Mouse (Mus musculus): ENCODE data around the gene Nmbr. TPM values are rescaled to one million over a fixed set of nuclear protein-coding genes. Genes with fewer than 3 reads are reported as not detected.

Gene Nmbr
- total RNA-seq (2021) = not detected in 2 replicates
- long read RNA-seq, experiment 1 = 0 reads
- long read RNA-seq, experiment 2 = 0 reads

DNA sequence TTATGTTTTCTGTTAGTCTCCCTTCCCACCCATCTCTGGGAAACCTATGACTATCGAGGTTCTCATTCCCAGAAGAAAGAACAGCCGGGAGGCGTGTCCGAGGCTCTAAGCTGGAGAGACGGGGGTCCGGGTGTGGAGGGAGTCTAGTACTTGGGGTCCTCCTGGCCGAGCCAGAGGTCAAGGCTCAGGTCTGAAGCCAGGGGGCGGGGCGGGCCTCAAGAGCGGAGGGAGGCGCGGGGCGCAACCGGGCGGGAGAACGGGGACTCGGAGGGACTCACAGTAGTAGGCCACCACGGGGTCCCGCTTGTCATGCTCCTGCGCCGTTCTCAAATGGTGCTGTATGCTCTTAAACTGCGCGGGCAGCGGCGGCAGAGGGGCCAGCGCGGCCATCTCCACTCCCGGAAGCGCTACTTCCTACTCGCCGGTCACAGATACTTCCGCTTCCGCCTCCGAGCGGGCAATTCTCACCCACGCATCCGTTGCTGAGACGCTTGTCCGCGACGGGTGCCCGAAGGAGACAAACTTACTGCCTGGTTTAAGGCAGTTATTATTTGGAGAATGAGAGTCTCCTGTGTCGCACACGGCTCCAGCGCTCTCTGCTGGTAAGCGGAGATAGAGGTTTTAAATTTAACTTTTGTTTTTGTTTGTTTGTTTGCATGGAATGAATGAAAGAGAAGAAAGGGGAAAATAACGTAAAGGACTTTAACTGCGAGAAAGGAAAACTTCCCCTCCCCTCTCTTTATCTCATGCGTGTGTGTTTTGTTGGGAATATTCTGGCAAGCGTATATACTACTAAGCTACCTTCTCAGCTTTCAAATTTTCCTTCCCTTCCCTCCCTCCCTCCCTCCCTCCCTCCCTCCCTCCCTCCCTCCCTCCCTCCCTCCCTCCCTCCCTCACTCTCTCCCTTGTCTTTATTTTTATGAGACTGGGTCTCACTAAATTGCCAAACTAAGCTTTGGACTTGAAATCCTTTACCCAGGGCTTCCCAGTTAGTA is at the start of gene Nmbr, which contains the start of gene Vta1:
Gene Nmbr, plus strand, starts transcription at position 520 of the 995 bp plus-strand sequence.
Gene Vta1, minus strand, starts transcription at position 489 of the 995 bp plus-strand sequence.
- peak; percentile 99 for DNase-seq

DNA sequence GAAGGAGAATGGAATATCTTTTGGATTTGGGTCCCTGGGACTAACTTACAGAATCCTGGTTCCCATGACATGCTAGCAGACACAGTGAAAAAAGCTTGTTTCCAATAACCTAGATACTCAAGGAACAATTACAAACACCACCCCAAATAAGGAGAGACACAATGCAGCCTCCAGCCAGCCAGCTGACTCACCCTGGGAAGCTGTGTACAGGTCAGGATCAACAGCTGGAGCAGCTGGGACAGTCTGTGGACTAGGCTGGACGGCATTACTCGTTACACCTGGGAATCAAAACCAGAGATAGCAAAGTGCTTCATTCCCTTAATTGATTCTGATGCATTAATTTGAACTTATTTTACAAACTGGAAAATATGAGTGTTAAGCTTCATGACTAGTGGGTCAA is 44.5 kb upstream of the Nmbr start:
- DNase-seq = no peak

DNA sequence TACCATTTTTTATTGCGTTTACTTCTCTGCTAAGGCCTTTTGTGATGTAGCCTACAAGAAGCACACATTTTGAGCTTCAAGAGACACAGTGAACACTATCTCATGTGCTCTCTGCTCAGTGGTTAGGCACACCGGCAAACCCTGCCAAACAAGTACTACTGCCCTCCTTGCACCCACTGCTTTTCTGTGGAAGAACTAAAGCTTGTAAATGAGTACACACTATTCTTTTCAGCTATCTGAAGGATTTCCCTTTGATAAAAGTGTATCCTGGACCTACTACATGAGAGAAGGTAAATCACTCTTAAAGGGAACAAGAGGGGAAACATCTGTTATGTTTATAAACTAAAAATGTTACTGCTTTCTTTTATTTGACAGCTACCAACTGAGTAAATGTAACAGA is 39.2 kb upstream of the Nmbr start:
- no peak for DNase-seq

DNA sequence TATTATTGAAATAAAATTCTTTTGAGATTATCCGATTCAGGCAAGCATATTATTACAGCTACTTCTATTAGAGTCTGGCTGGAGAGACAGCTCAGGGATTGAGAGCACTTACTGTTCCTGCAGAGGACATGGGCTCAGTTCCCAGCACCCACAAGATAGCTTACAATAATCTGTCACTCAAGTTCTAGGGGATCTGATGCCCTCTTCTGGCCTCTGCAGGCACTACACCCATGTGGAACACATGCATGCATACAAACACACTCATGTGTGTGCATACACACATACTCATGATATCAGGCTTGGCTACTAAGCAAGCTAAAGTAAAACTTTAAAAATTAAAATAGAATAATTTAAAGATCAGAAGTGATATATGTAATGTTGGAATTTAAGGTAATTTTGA is 19.7 kb upstream of the Nmbr start:
- DNase-seq = no peak

DNA sequence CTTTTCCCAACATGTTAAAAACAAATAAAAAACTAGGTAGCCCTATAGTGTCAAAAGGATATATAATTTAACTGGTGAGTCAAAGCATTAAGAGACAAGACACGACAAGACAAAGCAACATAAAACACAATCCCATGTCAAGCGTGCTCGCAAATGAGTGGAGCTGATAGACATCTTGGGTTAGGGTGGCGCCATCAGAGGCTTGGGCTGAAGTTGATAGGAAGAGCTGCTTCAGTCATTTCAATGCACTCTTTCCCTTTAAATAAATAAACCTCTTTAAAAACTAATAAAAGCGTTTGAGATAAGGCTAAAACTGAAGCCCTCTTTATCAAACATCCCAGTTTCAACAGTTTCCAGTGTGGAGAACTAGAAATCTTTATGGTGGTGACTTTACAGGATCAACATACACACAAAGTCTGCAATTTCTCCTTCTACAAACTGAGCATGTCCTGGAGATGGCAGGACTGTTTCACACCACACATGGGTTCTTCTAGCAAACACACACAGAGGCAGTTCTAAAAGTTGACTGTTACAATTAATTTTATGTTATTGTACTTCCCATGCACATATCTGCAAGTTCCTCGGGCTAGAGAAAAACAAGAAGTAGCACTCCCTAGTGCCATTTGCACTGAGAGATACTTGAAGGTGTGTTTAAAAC is 16.5 kb upstream of the Nmbr start:
- DNase-seq = no peak

DNA sequence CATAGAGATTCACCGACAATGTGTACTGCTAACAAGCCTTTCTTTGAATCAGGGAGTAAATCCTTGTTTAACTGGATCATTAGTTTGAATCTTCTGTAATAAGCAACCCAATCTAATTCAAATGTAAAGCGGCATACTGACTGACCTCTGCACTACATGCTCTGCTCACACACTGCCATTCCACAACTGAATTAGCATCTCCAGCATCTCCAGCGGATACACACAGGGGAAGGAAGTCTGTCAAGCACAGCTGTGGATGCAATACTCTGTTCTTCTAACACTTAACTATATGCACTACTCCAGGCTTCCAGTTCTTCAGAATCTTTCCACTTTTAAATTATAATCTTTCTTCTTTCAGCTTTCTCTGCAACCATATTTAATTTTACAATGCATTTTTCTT is 15.0 kb upstream of the Nmbr start:
- DNase-seq = no peak

DNA sequence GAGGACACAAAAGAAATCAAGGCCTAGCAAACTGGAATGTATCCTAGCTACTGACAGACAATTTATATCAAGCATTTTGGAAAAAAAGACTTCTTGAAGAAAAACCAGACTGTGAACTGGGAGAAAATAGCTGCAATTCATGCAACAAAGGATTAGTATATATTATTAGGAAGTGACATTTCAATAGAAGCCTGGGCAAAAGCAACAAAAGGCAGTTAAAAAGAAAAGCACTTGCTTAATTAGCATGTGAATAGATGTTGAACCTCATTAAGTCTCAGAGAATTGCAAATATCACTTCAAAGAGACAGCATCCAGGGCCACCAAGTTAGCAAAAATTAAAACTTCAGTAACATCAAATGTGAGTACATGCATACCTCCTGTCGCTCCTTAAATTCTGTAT is 2.2 kb upstream of the Nmbr start:
- DNase-seq = no peak

DNA sequence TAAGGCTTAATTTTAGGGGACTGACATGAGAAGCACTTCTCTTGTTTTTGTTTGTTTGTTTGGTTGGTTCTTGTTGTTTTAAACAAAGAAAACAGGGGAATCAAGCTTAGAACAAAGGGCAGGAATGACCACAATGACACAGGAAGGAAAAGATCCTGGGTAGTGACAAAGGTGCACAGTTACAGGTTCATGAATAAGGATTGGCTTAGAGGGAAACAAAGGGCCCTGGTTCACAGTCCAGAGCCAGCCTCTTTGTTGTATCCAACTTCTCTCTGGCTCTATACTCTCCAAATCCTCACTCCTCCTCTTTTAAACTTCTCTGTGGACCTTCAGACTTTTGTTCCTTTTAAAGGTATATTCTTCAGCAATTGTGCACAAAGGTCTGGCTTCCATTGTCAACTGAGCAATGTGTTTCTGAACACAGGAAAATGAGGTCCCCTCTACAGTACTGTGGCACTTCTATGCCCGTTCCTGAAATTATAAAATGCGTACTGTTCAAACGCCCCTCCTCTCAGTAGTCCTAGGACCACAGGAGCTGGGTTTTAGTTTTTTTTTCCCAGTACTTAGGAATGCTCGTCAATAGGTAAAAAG is 1.5 kb upstream of the Nmbr start:
- DNase-seq = no peak

DNA sequence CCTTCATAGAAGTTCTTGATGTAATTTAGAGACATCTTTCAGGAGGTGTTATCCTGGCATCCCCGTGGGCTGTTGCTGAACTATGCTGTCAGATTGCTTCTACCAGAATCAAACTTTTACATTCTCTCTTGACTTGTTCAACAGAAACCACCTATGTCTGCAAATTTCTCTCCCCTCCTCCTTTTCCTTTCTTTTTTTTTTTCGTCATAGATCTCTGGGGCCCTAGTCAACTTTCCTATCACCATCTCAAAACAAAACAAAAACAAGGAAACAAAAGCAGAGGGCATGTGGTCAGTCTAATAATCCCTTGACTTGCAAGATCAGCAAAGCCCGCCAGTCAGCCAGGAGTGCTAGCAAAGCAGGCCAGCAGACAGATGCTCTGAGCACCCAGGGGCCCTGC is 12.7 kb downstream of the Nmbr start, which contains the start of gene Gje1:
Gene Gje1, minus strand, starts transcription at position 101 of the 400 bp plus-strand sequence.
- DNase-seq = no peak

DNA sequence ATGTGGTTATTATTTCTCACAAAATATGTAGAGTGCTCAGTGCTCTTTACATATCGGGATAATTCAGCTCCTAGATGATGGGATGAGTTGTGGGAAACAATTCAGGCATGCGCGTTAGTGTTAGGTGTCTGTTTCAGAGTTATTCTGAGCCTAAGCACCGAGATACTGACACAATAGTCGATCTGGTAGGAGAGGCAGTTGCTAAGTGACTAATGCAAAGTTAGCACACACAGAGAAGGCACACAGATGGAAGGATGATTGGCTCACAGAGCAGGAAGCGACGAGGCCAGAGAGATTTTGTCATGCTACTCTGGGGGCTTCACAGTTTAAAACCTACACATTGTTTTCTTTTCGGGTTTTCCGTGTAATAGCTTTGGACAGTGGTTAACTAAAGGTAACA is 20.3 kb downstream of the Nmbr start:
- DNase-seq = no peak

DNA sequence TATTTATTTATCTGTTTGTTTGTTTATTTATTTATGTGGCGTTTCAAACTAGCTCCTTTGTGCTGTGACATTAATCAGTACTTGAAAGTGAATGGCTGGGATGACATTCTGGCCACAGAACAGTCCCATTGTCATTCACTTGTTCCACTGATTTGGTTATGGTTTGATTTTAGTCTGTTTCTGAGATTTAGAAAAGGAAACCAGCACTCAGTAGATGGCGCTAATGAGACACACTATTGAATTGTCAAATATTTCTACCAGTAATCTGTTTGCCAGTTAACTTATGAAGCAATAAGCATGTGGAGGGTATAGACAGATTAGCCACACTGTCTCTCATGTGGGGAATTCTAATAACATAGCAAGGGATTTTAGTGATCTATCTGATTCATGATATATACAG is 28.9 kb downstream of the Nmbr start:
- DNase-seq = peak; percentile 17

DNA sequence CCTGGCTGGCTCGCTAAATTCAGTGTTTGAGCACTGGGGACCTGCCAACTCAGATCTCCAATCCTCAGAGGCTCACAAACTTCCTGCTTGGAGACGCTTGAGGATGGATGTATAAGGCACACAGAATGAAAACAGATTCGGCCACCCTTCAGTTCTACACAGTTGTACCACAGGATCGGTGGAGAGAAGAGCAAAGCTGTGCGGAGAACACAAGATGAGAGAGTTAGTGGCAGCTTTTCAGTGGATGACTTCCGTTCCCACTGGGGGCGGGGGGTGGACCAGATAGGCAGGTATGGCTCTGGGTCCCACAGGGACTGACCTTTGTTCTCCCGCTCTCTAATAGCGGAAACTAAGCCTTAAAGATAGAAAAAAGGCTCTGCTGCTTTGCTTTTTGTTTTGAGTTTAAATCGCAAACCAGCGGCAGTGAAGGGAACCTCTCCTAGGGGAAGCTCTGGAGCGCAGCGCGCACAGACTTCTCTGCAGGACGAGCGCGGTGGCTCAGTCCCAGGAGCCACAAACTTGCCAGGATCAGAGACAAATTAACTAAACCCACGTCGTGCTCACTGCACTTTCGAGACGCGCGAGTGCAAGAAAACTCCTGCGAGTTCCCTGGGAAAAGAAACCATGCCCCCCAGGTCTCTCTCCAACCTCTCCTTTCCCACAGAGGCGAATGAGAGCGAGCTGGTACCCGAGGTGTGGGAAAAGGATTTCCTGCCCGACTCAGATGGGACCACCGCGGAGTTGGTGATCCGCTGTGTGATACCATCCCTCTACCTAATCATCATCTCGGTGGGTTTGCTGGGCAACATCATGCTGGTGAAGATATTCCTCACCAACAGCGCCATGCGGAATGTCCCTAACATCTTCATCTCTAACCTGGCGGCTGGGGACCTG is 54.5 kb downstream of the Nmbr start:
- no peak for DNase-seq

DNA sequence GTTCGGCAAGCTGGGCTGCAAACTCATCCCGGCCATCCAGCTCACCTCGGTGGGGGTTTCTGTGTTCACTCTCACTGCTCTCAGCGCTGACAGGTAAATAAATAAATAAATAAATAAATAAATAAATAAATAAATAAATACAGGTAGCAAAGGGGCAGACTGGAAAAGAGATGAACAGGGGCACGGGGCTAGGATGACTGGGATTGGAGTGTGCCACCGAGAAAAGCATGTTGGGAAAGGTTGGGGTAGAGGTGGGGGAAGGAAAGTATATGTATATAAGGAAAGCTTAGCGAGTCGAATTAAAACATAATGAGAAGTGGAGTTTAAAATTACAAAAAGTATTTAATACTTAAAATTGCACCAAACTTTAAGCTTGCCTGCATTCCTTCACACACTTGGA is 55.2 kb downstream of the Nmbr start:
- no peak for DNase-seq

DNA sequence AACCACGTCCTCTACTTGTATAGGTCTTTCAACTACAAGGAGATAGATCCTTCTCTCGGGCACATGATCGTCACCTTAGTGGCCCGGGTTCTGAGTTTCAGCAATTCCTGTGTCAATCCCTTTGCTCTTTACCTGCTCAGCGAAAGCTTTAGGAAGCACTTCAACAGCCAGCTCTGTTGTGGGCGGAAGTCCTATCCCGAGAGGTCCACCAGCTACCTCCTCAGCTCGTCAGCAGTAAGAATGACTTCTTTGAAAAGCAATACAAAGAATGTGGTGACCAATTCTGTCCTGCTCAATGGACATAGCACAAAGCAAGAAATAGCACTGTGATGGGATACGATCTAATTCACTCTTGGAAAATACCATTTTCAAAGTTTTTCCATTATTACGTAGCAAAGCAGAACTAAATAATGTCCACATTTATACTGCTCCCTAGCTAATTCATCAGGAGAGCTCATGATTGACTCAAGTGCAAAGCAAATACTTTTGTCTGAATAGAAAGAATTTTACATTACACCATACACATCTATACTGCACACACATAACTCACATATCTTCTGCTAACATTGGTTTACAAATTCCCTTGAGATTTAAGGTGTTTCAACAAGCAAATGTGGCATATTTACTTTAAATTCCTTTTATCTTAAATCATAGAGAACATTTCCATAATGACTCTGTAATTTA is 65.0 kb downstream of the Nmbr start:
- DNase-seq = no peak

DNA sequence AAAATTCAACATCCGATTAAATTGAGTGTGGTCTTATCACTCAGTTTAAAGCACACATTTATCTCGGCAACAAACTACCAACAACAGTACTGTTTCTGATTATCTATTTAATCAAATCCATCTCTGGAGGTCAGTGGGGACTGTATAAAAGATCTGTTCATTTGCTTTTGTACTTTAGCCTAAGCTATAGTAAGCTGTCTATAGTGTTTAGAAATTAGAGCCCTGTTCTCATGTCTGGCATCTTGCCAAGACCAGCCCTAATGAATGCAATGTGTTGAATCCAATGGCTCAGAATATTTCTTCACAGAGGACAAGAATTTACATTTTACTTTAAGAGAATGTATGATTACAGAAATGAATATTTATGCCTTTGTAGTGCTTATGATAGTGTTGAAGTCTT is 69.1 kb downstream of the Nmbr start:
- no peak for DNase-seq

DNA sequence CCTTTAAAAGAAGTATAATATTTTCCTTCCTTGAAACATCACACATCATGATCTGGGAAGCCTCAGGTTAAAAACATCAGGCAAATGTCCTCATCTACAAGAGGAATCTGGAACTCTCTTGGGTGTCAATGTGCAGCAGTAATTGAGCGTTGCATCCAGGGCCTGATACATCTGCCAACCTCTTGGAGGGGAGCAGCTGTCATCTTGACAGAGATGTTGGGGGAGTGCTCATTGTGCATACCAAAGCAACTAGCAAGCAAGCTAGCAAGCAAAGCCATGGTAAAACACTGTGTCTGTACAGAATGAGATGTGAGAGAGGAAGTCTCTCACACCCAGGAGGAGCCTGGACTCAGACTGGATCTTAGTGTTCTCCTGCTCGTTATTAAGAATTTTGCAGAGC is 84.6 kb downstream of the Nmbr start:
- no peak for DNase-seq

DNA sequence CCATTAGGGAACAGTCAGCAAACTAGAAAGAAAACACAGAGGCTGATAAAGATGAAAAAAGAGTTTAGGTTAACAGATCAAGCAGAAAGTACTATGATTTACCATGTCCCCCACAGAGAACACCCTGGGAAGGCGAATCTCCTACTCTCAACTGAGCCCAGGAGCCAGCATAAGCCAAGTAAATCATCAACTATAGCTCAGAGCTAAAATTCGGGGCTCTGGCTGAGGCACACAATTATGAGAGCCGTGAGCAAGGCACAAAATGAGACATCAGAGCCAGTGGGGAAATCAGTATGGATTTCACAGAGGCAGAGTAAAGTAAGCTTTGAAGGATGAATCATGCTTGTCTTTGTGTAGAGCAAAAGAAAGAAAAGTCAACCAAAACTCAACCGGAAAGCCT is 111.6 kb downstream of the Nmbr start:
- DNase-seq = no peak
